Mouse (Mus musculus) stomach, embryonic 15.5 days (tissue): ENCODE data around the gene H60b. TPM values are rescaled to one million over a fixed set of nuclear protein-coding genes. Genes with fewer than 3 reads are reported as not detected.
"Not testable (repeated sequence)": the region's sequence is repeated elsewhere in the genome, so short reads cannot be mapped to it uniquely, and the experiment has no call there.

Experiments used
- ATAC-seq: fragments of 200-750 bp; cut with Nextera tagmentation; 2 replicates; pipeline ENCODE4 v1.8.0; 2017; ENCODE audit warnings: low read depth, moderate number of reproducible peaks, moderate TSS enrichment; ENCODE audit not compliant: insufficient read depth, low FRiP score
- H3K27ac ChIP-seq: fragments of 300-500 bp; sonication (generic); 2 replicates; pipeline ENCODE4 v1.5.1; 2015; ENCODE audit warnings: mild to moderate bottlenecking, inconsistent platforms
- H3K27me3 ChIP-seq: fragments of 300-500 bp; sonication (generic); replicated peaks from 2 replicates; pipeline ENCODE4 v1.6.1; 2015; ENCODE audit warnings: inconsistent platforms
- H3K36me3 ChIP-seq: fragments of 300-500 bp; sonication (generic); 2 replicates; pipeline ENCODE4 v1.6.1; 2015; ENCODE audit warnings: inconsistent platforms
- H3K4me1 ChIP-seq: fragments of 300-500 bp; sonication (generic); 2 replicates; pipeline ENCODE4 v1.6.1; 2015; ENCODE audit warnings: inconsistent platforms
- H3K4me2 ChIP-seq: fragments of 300-500 bp; sonication (generic); 2 replicates; pipeline ENCODE4 v1.6.1; 2015; ENCODE audit warnings: mild to moderate bottlenecking, inconsistent platforms
- H3K4me3 ChIP-seq: fragments of 300-500 bp; sonication (generic); replicated peaks from 2 replicates; pipeline ENCODE4 v1.5.1; 2015; ENCODE audit warnings: inconsistent platforms
- H3K9ac ChIP-seq: fragments of 300-500 bp; sonication (generic); 2 replicates; pipeline ENCODE4 v1.6.1; 2015; ENCODE audit warnings: inconsistent platforms
- H3K9me3 ChIP-seq: fragments of 300-500 bp; sonication (generic); 2 replicates; pipeline ENCODE4 v1.6.1; 2016; ENCODE audit warnings: inconsistent platforms
- WGBS: fragments of 180-500 bp; shearing (Covaris S2); methylation state at CpG from one replicate; pipeline ENCODE4 v1.1.7; 2015; 5-methylcytosine and 5-hydroxymethylcytosine counted together
- polyA plus RNA-seq: library from polyadenylated mRNA; unstranded; fragments of >200 nt; fragmentation: Nextera tagmentation; extraction: Ambion mirVana; gene quantifications from 2 replicates; pipeline ENCODE4 v1.2.1, GENCODE M21; 2015

H60b gene
- polyA plus RNA-seq, 1 experiment from 2014 or later = 0.98 TPM

DNA sequence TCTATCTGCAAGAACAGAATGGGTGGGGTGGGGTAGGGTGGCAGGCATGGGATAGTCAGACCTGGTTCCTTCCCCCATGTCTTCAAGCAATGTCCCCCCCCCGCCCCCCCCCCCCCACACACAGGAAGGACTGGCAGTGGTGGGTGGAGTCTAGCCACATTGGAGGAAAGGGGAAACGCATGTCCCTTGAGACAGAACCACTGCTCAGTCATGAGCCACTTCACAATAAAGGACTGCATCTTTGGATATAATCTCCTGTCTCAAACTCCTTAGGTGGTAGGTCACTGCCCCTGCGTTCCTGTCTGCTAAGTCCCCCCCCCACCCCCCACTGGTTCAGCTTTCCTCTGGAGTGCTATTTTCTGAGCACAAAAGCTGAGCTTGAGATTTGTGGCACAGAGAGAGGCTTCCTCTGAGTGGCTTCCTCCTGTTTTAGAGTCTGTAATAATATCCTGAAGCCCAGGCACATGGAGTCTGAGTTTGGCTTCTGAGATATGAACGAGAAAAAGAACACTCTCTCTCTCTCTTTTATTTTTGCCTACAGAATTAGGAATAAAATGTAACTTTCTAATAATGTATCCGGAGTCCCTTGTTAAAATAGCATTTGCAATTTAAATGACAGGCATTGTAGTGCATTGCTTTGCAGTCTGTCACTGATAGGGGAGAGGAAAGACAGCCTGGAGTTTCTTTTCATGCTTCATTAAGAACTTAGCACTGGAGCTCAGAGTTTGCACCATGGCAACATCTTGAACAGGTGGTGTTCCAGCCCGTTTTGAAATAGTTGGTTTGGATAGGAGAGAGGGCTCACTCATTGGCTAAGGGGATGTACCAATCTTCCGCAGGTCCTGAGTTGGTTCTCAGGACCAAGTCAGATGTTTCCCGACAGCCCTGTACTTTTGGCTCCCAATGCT lies 112.7 kb downstream of the H60b start:
- not testable (repeated sequence) for H3K27me3 ChIP-seq, H3K4me2 ChIP-seq, H3K27ac ChIP-seq, H3K4me1 ChIP-seq, ATAC-seq, H3K9ac ChIP-seq, H3K4me3 ChIP-seq, H3K9me3 ChIP-seq, H3K36me3 ChIP-seq
- WGBS = 50% methylated on average over 7 of the region's 8 CpGs

DNA sequence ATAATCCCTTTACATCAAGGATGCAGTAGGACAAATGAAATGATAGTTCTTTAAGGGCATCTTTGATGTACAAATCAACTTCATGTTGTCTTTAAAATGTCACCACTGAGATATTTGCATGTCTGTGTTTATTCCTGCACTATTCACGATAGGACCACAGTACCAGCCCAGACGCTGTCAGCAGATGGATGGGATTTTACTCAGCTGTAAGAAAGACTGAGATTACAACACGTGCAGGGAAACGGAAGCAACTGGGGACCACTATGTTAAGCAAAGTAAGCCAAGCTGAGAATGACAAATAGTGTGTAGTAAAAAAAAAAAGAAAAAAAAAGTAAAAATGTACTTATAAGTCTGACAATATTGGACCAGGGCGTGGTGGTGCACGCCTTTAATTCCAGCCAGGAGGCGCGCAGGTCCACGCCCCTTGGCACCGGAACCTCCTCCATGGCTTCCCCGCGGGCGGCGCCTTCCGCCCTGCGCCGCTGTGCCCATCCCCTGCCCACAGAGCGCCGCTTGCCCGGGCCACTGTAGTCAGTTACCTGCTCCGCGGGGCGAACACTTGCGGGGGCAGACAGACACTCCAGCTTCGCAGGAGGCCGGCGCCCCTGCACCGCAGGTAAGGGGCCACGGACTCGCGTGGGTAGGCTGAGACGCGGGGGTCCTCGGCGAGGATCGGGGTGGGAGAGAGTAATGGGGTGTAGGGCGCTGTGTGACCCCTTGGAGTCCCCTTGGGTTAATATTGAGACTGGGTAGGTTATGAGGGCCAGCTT lies 114.7 kb downstream of the H60b start:
- H3K9ac ChIP-seq, H3K27me3 ChIP-seq, H3K4me1 ChIP-seq, H3K9me3 ChIP-seq, H3K27ac ChIP-seq, H3K36me3 ChIP-seq: not testable (repeated sequence)
- peak overlapping the region; percentile 90 for H3K4me2 ChIP-seq
- peak overlapping the region; percentile 50 for H3K4me3 ChIP-seq
- WGBS = 1% methylated on average over 37 of the region's 37 CpGs
- peak; percentile 39; the same call in 1 of the 2 replicates for ATAC-seq

DNA sequence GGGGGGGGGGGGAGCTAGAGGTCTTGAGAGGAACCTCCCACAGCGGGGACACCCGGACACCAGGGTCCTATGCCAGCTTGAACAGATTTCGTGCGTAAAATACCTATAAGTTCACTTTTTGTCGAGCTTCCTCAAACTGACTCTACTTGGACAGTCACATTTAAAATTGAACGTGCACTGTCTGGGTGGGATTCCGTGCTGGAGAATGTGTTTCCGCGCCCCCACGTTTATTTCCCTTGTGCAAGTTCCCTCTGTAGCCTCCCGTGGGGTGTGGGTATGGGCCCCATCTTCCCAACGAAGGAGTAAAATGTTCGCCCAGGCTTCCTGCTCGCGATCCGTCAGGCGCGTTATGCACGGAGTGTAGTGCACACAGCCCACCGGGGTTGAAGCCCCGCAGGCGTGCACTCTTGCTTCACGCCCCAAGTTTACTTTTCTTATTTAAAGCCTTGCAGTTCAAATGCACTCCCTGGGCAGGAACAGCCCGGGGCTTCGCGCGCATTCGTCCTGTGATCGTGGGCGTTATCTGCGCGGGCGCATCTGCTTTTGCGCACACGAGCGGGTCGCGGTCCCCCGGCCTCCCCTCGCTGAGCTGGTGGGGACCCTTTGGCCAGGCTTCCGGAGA lies 115.4 kb downstream of the H60b start:
- Histone ChIP-seq H3K27me3 (no peaks in the 10 kb centered on the region), H3K27ac (no peak overlapping the region), H3K4me1 (0 out of 2 replicates have a peak, but pooled peaks cover 6% of the 10 kb centered on the region), H3K36me3 (no peaks in the 10 kb centered on the region), H3K9ac (no peak overlapping the region; the same call in 1 of the 2 replicates), H3K9me3 (no peaks in the 10 kb centered on the region), H3K4me2 (peak overlapping the region; percentile 90), H3K4me3 (peak overlapping the region; percentile 50)
- WGBS = under 1% methylated on average over 41 of the region's 41 CpGs
- no peak for ATAC-seq

DNA sequence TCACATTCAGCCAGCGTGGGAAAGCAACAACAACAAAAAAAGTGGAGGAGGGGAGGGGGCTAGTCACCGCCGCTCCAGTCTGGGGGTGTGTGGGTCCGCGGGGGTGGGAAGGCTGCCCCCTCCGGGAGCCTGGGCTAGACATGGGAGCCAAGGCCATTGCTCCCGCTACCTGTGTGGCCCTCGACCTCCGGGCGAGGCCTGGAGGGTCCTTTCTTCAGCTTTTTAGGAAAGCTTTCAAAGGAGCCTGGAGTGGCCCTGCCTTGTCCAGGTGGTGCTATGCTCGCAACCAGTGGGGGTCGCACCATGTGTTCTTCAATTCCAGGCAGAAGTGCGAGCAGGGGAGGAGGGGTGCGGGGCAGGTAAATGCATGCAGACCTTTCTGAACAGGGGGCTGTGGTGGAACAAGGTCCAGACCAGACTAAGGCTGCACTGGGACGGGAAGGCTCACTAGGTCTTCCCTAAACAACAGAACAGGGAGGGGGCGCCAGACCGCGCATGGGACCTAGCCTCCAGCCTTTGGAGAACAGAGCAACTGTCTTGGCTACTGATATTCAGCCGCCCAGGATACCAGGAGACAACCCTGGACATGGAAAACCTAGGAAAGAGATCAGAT lies 116.2 kb downstream of the H60b start:
- Histone ChIP-seq H3K4me3 (peak overlapping the region; percentile 50), H3K36me3 (no peaks in the 10 kb centered on the region), H3K4me1 (0 out of 2 replicates have a peak, but pooled peaks cover 6% of the 10 kb centered on the region), H3K9me3 (no peaks in the 10 kb centered on the region), H3K4me2 (peak overlapping the region; percentile 90), H3K27ac (no peak overlapping the region), H3K27me3 (no peaks in the 10 kb centered on the region), H3K9ac (no peak overlapping the region)
- 11% methylated on average over 19 of the region's 19 CpGs for WGBS
- ATAC-seq = no peak

DNA sequence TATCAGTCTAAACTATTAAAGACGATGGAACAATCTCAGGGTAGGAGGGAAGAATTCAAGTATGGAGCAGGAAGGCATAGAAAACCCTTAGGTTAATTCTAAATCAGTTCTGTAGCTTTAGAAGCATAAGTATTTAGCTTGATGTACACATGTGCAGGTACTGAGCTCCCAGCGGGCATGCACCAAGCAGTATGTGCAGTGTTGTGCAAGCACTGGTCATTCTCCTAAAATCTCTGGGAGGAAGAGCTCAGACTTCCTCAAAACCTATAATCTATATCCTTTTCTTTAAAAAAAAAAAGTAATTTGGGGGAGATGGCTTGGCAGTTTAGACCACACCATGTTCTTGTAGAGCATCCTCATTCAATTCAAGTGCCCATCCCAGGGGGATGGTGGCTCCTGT lies 120.1 kb downstream of the H60b start:
- not testable (repeated sequence) for H3K36me3 ChIP-seq, H3K9me3 ChIP-seq, ATAC-seq, H3K27ac ChIP-seq, H3K4me2 ChIP-seq, H3K27me3 ChIP-seq, H3K9ac ChIP-seq, H3K4me3 ChIP-seq, H3K4me1 ChIP-seq
- 79% methylated on average over 2 of the region's 2 CpGs for WGBS

DNA sequence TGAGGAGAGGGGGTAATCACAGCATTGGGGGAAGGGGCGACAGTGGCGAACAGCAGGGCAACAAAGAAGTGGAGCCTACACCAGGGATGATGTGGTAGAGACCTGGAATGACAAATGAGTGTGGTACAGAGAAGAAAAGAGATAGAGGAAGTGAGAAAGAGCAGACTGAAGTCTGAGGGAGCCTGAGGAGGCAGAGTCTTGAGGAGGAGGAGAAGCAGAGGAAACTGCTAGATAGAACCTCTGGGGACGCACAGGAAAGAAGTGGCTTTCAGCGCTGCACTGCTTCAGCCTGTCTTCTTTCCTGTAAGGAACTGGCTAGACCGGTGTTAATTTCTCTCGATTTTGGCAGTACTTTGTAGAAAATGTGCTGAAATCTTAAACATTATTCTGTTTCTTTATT lies 124.4 kb downstream of the H60b start:
- Histone ChIP-seq H3K4me1 (no peaks in the 10 kb centered on the region), H3K27ac (no peak overlapping the region), H3K9ac (no peak overlapping the region), H3K27me3 (no peaks in the 10 kb centered on the region), H3K9me3 (no peaks in the 10 kb centered on the region), H3K36me3 (no peaks in the 10 kb centered on the region), H3K4me2 (no peak overlapping the region), H3K4me3 (no peak overlapping the region)
- no peak for ATAC-seq
- WGBS = 40% methylated on average over 6 of the region's 6 CpGs

DNA sequence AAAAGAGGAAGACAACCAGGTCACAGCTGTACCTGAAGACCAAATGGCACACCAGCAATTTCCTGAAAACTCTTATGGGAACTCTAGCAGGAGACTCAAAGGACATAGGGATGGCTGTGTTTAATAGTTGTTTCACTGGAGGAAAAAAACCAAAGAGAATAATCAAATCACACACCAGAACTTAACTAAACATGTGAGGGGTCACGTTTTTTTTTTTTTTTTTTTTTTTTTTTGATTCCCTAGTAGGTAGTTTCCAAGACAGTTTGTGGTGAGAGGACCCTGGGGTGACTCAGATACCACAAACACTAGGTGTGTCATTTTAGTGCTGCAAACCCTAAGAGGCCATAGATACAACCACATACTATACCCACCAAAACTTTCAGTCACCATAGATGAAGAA lies 137.3 kb downstream of the H60b start:
- no peak overlapping the region for H3K4me3 ChIP-seq
- ATAC-seq = no peak
- no peaks in the 10 kb centered on the region for H3K4me1 ChIP-seq
- H3K27ac ChIP-seq = no peak overlapping the region
- no peak overlapping the region for H3K4me2 ChIP-seq
- H3K36me3 ChIP-seq = no peaks in the 10 kb centered on the region
- 27% methylated on average over 1 of the region's 1 CpGs for WGBS
- H3K9me3 ChIP-seq = no peaks in the 10 kb centered on the region
- H3K27me3 ChIP-seq = no peaks in the 10 kb centered on the region
- H3K9ac ChIP-seq = no peak overlapping the region

DNA sequence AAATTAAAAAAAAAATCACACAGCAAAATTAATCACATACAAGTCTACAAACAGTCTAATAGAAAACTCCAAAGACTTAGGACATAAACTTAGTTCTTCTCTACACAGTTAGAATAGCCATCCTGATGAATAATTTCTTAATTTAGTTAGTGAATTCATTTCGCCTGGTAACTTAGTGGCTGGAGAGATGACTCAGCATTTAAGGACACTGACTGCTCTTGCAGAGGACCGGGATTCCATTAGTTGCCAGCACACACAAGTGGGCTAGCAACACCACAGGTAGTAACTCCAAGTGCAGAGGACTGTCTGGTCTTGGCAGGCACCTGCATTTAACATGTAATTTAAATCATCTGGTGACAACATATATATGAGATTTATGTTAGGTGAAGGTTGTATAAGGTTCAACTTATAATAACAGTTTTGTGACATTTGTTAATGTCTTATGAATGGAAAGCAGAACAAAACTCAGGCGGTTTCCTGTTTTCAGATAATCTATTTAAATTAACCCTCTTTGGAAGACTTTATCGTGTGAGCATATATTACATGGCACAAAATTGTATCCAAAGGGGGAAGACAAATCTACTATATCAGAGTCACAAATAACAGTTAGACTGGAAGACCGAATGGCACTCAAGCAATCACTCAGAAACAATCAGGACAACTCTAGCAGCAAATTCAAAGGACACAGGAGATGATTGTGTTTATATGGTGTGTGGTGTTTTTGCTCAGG lies 138.8 kb downstream of the H60b start:
- Histone ChIP-seq H3K4me1 (no peaks in the 10 kb centered on the region), H3K4me3 (no peak overlapping the region), H3K36me3 (no peaks in the 10 kb centered on the region), H3K9me3 (no peaks in the 10 kb centered on the region), H3K9ac (no peak overlapping the region), H3K27ac (no peak overlapping the region), H3K27me3 (no peaks in the 10 kb centered on the region), H3K4me2 (no peak overlapping the region)
- no peak for ATAC-seq
- WGBS = 66% methylated on average over 5 of the region's 5 CpGs

DNA sequence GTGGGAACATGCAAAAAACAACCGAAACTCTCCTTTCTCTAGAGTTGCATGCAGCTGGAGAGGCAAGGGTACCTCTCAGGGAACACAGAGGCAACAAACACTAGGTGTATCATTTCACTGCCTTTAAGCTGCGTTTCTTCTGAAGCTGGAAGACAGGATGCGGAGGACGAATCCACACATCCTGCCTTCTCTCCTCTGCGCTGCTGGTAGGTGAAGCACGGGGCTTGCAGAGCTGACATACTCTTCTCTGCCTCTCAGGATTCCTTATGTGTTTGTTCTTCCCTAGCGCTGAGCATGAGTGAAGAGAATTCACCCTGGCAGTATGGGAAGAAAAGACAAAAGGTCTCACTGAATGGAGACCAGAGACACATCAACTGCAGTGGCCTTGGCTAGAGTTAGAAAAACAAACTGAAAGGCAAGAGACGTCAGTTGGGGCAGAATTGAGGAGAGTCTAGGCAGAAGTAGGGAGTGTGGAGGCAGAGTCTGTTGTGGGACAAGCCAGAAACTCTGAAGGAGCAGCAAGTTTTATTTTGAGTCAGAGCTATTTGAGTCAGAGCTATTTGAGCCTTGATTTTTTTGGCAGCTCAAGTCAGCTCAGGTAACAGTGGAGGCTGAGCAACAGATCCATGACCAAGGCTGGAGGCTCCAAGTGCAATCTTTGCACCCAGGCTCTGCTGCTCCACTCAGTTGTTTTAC lies 139.5 kb downstream of the H60b start:
- Histone ChIP-seq H3K27ac (no peak overlapping the region), H3K36me3 (no peaks in the 10 kb centered on the region), H3K4me1 (no peaks in the 10 kb centered on the region)

DNA sequence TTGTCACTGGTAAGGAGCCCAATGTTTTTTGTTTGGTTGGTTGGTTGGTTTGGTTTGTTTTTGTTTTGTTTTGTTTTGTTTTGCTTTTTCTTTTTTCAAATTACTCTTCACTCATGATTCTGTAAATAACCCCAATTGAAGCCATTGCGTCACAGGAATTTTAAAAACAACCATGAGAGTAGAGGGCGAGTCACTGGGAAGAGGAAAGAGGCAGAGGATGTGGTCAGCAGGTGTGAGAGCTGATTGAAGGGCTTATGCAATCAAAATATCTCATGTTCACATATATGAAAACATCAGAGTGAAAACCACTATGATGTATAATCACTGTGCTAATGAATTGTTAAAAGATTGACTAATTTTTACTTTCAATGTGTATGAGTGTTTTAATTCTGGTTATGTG lies 140.9 kb downstream of the H60b start:
- Histone ChIP-seq H3K27me3 (no peaks in the 10 kb centered on the region), H3K36me3 (no peaks in the 10 kb centered on the region), H3K4me2 (no peak overlapping the region), H3K9ac (no peak overlapping the region), H3K4me1 (no peaks in the 10 kb centered on the region), H3K9me3 (no peaks in the 10 kb centered on the region), H3K4me3 (no peak overlapping the region), H3K27ac (no peak overlapping the region)
- 79% methylated on average over 2 of the region's 2 CpGs for WGBS
- ATAC-seq = no peak

More for the DNA sequence above, 139.5 kb downstream of the H60b start:
- WGBS = 57% methylated on average over 8 of the region's 8 CpGs
- H3K9me3 ChIP-seq = no peaks in the 10 kb centered on the region
- no peak overlapping the region for H3K4me3 ChIP-seq
- no peaks in the 10 kb centered on the region for H3K27me3 ChIP-seq
- no peak overlapping the region for H3K9ac ChIP-seq
- ATAC-seq = no peak
- no peak overlapping the region for H3K4me2 ChIP-seq

DNA sequence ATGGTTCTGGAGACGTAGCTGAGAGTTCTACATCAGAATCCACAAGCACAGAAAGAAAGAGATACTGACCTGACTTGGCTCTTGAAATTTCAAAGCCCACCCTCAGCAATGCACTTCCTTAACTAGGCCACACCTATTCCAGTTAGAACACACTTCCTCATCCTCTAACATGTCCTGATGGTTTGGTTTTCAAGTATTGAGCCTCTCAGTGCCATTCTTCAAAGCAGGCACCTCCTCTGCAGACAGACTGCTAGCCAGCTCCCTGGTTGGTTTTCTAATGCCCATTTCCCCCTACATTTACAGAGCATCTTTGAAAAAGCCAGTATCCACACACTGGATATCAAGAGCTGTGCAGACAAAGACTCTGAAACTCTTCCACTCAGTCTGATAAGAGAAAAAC lies 143.3 kb downstream of the H60b start:
- Histone ChIP-seq H3K4me1 (no peaks in the 10 kb centered on the region), H3K4me2 (no peak overlapping the region), H3K27me3 (no peaks in the 10 kb centered on the region), H3K27ac (no peak overlapping the region), H3K9me3 (no peaks in the 10 kb centered on the region), H3K9ac (no peak overlapping the region), H3K36me3 (no peaks in the 10 kb centered on the region), H3K4me3 (no peak overlapping the region)
- WGBS = 86% methylated on average over 1 of the region's 1 CpGs
- ATAC-seq = no peak
